Mouse (Mus musculus) spleen, postnatal 4 days (tissue): ENCODE results near the gene Ly9.

Source experiments
- DNase-seq, 2 experiments: peaks; one replicate each; pipeline ENCODE4 v3.0.0; 2022; ENCODE audit warnings: low spot score in 2 of 2

Gene Ly9

GRCm38 (mm10) chr1:171584584-171584983 is 22.6 kb downstream of the Ly9 start:
- no peak for DNase-seq

DNA sequence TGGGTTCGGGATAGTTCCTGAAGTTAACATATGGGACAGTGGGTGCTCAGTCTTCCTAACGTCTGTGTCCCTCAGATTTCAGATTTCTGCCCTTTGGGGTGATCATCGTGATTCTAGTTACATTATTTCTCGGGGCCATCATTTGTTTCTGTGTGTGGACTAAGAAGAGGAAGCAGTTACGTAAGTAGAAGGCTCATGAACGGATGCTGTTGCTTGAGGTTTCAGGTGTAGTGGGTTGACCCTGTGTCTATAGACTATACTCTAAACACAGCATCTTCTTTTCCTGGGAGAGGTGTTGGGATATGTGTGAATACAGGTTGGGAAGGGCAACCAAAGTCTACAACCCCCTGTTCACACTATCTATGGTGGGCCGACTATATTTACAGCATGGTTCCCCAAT is 30.0 kb downstream of the Ly9 start:
- no peak for DNase-seq

- DNase-seq: no peak
Observed at GRCm38 (mm10) chr1:171568436-171568835, 38.8 kb downstream of the Ly9 start.

GRCm38 (mm10) chr1:171566777-171567176 is 40.4 kb downstream of the Ly9 start:
- peak; percentile 62 to 85 for DNase-seq

- no peak for DNase-seq
Observed at GRCm38 (mm10) chr1:171565888-171566287, 41.3 kb downstream of the Ly9 start.

GRCm38 (mm10) chr1:171564247-171564646 is 43.0 kb downstream of the Ly9 start:
- DNase-seq: peak; percentile 30 to 70

GRCm38 (mm10) chr1:171563042-171563441 is 44.2 kb downstream of the Ly9 start:
- no peak for DNase-seq

DNA sequence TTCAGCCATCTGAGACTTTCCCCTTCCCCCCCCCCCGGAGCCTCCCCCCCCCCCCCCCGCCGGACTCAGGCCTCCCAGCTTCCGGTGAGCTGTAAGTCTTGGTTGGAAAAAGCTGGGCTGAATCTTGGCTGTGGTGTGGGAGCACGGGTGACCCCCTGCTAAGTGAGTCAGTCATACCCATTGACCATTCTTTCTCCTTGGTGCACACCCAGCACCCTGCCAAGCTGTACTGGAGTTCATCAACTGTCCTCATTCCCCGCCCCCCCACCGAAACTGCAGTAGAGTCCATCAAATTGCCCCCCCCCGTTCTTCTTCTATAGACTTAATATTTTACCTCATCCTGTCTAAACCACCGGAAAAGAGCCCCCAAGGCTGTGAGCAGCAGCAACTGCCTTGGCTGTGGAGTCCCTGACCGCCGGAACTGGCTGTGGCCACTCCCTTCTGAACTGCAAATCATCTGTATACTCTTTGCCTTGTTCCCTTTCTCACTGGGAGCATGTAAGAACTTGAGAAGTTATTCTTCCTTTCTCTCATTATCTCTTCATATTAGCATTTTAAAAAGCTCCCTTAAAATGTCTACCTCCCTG is 45.5 kb downstream of the Ly9 start:
- peak in 1 of 2 experiments; percentile 25 for DNase-seq

DNA sequence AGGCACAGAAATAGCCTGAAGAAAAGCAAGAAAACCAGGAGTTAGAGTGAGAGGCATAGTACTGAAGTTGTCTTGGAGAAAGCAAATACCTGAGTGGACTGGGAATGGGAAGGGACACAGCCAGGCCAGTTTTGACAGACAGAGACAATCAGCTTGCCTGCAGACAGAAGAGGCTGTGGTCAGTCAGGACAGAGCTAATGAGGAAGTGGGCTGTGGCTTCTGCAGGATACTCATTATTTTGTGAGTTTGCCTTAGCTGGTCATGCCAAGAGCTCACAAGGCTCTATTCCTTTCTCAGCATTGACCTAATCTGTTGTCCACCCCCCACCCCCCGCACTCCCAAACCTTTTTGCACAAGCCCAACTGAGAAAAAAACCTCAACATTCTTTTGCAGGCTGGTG is 46.0 kb downstream of the Ly9 start:
- DNase-seq: peak in 1 of 2 experiments; percentile 23

GRCm38 (mm10) chr1:171560262-171560661 is 46.9 kb downstream of the Ly9 start:
- DNase-seq: no peak

DNA sequence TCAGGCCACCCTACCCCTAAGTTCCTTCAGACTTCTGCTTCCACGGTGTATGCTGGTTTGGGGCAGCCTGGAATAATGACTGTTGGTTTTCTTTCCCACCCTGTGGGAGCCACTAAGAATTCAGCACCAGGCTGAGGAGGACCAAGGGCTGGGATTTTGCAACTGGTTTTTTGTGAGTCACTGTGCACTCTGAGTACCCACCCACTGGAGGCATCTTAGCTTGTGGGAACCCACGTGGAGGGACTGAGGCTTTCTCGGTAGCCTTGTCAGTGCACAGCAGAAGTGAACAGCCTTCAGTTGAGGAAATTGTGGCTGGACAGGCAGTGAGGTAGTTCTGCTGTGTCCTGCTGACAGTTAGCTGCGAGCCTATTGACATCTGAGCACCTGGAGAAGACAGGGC is 48.3 kb downstream of the Ly9 start, which contains the start of gene Cd244a:
Gene Cd244a, plus strand, starts transcription at position 296 of the 400 bp plus-strand sequence.
- DNase-seq: peak in 1 of 2 experiments; percentile 22

DNA sequence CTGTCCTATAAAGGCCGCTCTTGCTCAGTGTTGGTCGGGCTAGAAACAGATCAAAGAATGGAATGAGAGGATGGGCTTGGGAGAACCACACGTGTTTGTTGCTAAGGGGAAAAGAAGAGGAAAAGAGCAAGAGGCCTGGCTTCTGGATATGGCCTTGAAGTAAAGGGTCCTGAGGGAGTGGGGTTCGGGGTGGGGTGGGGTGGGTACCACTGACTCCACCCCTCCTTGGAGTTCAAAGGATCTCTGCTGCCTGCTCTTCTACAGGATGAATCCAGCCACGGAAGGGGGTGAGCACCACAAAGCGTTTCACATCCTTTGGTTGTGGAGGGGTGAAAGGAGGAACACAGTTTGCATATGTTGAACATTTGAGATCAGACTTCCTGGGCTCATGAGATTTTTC is 48.8 kb downstream of the Ly9 start:
- DNase-seq: no peak

DNA sequence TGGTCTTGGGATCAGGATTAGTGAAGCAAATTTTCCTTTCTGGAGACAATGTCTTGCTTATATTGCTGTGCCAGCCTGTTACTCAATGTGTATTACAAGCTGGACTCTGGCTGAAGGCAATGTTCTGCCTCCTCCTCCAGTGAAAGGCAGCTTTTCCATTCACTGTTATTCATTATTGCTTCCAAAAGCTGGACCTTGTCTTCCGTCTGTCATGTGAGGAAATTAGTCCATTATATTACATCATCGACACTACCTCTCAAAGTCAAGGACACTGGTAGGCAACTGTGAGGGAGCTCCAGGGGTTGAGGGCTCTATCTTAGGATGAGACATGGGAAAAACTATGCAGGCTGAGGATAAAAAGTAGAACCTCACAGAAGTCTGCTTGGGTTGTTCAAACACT is 50.8 kb downstream of the Ly9 start:
- no peak for DNase-seq

- DNase-seq: no peak
Observed at GRCm38 (mm10) chr1:171553359-171554341, 53.6 kb downstream of the Ly9 start.

GRCm38 (mm10) chr1:171552230-171552629 is 55.0 kb downstream of the Ly9 start:
- DNase-seq: no peak

GRCm38 (mm10) chr1:171551326-171551725 is 55.9 kb downstream of the Ly9 start:
- DNase-seq: no peak

DNA sequence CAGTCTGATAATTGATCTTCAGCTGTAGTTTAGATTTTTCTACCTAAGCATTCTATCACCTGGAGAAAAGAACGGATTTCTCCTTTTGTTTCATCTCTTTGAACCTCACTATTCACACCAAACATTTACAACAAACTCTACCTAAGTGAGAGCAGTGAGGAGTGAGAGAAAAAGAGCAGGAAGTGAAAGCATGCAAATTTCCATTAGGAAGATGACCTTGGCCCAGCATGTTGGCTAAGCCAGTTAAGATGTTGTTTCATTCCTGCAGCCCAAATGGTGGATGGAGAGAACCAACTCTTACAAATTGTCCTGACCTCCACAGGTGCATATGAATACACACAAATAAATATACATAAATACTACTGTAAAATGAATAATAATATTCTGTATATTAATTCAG is 66.5 kb downstream of the Ly9 start:
- DNase-seq: no peak
